Mouse (Mus musculus) limb, embryonic 14.5 days (tissue): Measurements from ENCODE around the gene St6galnac5. TPM values are rescaled to one million over a fixed set of nuclear protein-coding genes. Genes with fewer than 3 reads are reported as not detected.
A peak's percentile ranks its signal among the peaks of the same experiment; 100 is the strongest.

ENCODE experiments used
- ATAC-seq: fragments of 200-750 bp; cut with Nextera tagmentation; 2 replicates; pipeline ENCODE4 v1.8.0; 2017; ENCODE audit warnings: low read depth, moderate number of reproducible peaks, moderate TSS enrichment; ENCODE audit not compliant: low FRiP score
- DNase-seq: peaks from one replicate; pipeline ENCODE4 v3.0.0-alpha.2; 2015; ENCODE audit warnings: low spot score
- H3K27ac ChIP-seq: fragments of 300-500 bp; sonication (generic); replicated peaks from 2 replicates; pipeline ENCODE4 v1.5.1; 2014; ENCODE audit warnings: low read depth, mild to moderate bottlenecking, low read length, moderate library complexity, mixed read lengths
- H3K27me3 ChIP-seq: fragments of 300-500 bp; sonication (generic); 2 replicates; pipeline ENCODE4 v1.6.1; 2014; ENCODE audit warnings: low read length, mixed read lengths; ENCODE audit not compliant: control insufficient read depth, insufficient read depth
- H3K36me3 ChIP-seq: fragments of 300-500 bp; sonication (generic); 2 replicates; pipeline ENCODE4 v1.6.1; 2014; ENCODE audit warnings: mild to moderate bottlenecking, low read length, moderate library complexity, mixed read lengths; ENCODE audit not compliant: control insufficient read depth, insufficient read depth
- H3K4me1 ChIP-seq: fragments of 300-500 bp; sonication (generic); 2 replicates; pipeline ENCODE4 v1.6.1; 2014; ENCODE audit warnings: antibody characterized with exemption, low read length, mixed read lengths; ENCODE audit not compliant: control insufficient read depth, insufficient read depth
- H3K4me2 ChIP-seq: fragments of 300-500 bp; sonication (generic); replicated peaks from 2 replicates; pipeline ENCODE4 v1.6.1; 2014; ENCODE audit warnings: low read depth, mild to moderate bottlenecking, low read length, moderate library complexity; ENCODE audit not compliant: severe bottlenecking
- H3K4me3 ChIP-seq: fragments of 300-500 bp; sonication (generic); replicated peaks from 2 replicates; pipeline ENCODE4 v1.5.1; 2014; ENCODE audit warnings: low read length
- H3K9ac ChIP-seq: fragments of 300-500 bp; sonication (generic); 2 replicates; pipeline ENCODE4 v1.6.1; 2014; ENCODE audit warnings: mild to moderate bottlenecking, low read depth, low read length, moderate library complexity; ENCODE audit not compliant: severe bottlenecking
- H3K9me3 ChIP-seq: fragments of 300-500 bp; sonication (generic); 2 replicates; pipeline ENCODE4 v1.6.1; 2016; ENCODE audit warnings: low read length; ENCODE audit not compliant: control insufficient read depth
- POLR2A ChIP-seq: fragments of 200-500 bp; IDR thresholded peaks from 2 replicates; pipeline ENCODE4 v1.8.0; 2012; ENCODE audit warnings: inconsistent platforms, mild to moderate bottlenecking, moderate library complexity, borderline replicate concordance; ENCODE audit not compliant: insufficient read depth, insufficient read length; ENCODE audit errors: extremely low read depth
- whole genome bisulfite sequencing: fragments of 180-500 bp; shearing (Covaris S2); extraction: QIAGEN DNeasy Blood & Tissue Kit; methylation state at CpG from one replicate; pipeline ENCODE4 v1.1.7; 2014; 5-methylcytosine and 5-hydroxymethylcytosine counted together
- polyA plus RNA-seq, 2 experiments: library from polyadenylated mRNA; depleted of rRNA in 1 of 2; stranded (reverse) in 1 of 2; unstranded in 1 of 2; fragments of >200 nt; fragmentation: Nextera tagmentation in 1 of 2; extraction: Ambion mirVana in 1 of 2; gene quantifications; 2 replicates each; pipeline versions ENCODE4 v1.2.1 to v1.2.3; 2012 to 2014

St6galnac5 gene
- polyA plus RNA-seq, 2 experiments = 1.2 TPM

GRCm38 (mm10) chr3:152831974-152832373, 150.1 kb downstream of the St6galnac5 start:
- no peak for TF ChIP-seq POLR2A
- WGBS = 79% methylated on average over 9 of the region's 9 CpGs
- no peak overlapping the region for H3K9ac ChIP-seq
- no peaks in the 10 kb centered on the region for H3K9me3 ChIP-seq
- H3K27me3 ChIP-seq = no peaks in the 10 kb centered on the region
- H3K4me3 ChIP-seq = no peak overlapping the region
- H3K4me1 ChIP-seq = no peaks in the 10 kb centered on the region
- no peak overlapping the region for H3K4me2 ChIP-seq
- H3K36me3 ChIP-seq = no peaks in the 10 kb centered on the region
- DNase-seq (no peak), ATAC-seq (no peak)
- H3K27ac ChIP-seq = no peak overlapping the region

GRCm38 (mm10) chr3:152831377-152831776, 150.7 kb downstream of the St6galnac5 start:
- 52% methylated on average over 3 of the region's 3 CpGs for WGBS
- TF ChIP-seq POLR2A = no peak

DNA sequence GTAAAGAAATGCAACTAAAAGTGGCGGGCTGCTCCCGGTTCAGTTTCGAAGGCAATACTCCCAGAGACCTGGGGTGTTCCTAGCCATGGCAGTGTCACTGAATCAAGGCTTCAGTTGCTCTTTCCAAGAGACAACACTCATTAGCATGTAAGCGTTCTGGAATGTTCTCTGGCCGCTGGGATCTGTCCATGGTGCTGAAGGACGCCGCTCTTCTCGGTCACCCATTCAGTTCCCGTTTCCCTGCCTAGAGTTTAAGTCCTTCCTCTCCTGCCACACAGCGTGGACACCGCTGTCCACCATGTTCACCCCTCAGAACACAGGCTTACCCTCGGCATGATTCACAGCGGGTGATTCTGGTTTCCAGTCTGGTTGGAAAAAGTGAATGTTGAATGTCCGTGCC, 160.8 kb downstream of the St6galnac5 start:
- Histone ChIP-seq H3K27me3 (no peaks in the 10 kb centered on the region), H3K27ac (no peak overlapping the region), H3K9ac (no peak overlapping the region), H3K4me1 (no peaks in the 10 kb centered on the region), H3K36me3 (no peaks in the 10 kb centered on the region), H3K9me3 (no peaks in the 10 kb centered on the region), H3K4me2 (no peak overlapping the region), H3K4me3 (no peak overlapping the region)
- no peak for TF ChIP-seq POLR2A
- ATAC-seq (peak; percentile 55; the same call in 1 of the 2 replicates), DNase-seq (peak; percentile 92)
- WGBS = 60% methylated on average over 14 of the region's 14 CpGs

More at GRCm38 (mm10) chr3:152831377-152831776, 150.7 kb downstream of the St6galnac5 start:
- H3K9me3 ChIP-seq = no peaks in the 10 kb centered on the region
- no peaks in the 10 kb centered on the region for H3K27me3 ChIP-seq
- no peak overlapping the region for H3K4me3 ChIP-seq
- no peak overlapping the region for H3K9ac ChIP-seq
- H3K4me1 ChIP-seq = no peaks in the 10 kb centered on the region
- no peak overlapping the region for H3K27ac ChIP-seq
- no peaks in the 10 kb centered on the region for H3K36me3 ChIP-seq
- no peak for ATAC-seq
- no peak overlapping the region for H3K4me2 ChIP-seq
- peak; percentile 58 for DNase-seq

DNA sequence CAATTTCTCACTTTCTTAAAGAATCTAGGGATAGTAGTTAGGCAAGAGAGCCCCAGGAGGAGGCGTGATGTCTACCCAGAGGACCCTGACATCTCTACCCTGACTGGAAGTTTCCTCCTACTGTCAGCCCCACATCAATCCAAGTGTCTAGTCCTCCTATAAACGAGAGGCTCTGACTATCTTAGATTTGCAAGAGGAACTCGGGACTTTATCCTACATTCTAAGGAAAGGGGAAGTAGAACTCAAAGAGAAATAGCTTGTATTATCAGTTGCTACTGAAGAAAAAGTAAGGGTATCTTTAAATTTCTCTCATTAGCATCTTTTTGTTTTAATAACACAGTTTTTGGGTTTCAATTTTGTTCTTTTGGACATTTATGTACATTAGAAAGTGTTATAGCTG, 161.6 kb downstream of the St6galnac5 start:
- DNase-seq (no peak), ATAC-seq (no peak)
- WGBS = 80% methylated on average over 3 of the region's 3 CpGs
- Histone ChIP-seq H3K9ac (no peak overlapping the region), H3K27me3 (no peaks in the 10 kb centered on the region), H3K9me3 (no peaks in the 10 kb centered on the region), H3K36me3 (no peaks in the 10 kb centered on the region), H3K4me3 (no peak overlapping the region), H3K27ac (no peak overlapping the region), H3K4me2 (no peak overlapping the region), H3K4me1 (no peaks in the 10 kb centered on the region)
- no peak for TF ChIP-seq POLR2A

DNA sequence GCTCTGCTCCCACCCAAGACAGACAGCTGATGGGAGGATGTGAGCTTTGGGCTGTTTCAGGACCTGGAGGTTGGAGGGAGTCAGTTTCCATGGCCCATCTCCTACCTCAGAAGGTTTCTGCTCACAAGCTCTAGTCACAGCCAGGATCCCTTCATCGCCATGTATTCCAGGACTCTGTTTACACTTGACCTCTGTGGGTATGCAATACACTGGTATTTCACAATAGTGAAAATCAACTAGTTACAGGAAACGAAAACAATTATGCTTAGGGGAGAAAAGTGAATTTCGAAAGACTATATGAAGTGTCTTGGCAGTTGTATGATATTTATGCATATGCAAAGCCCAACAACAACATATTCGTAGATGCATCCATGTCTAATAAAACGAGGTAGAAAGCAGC, 166.9 kb downstream of the St6galnac5 start:
- Histone ChIP-seq H3K4me1 (no peaks in the 10 kb centered on the region), H3K9me3 (no peaks in the 10 kb centered on the region), H3K4me2 (no peak overlapping the region), H3K27me3 (no peaks in the 10 kb centered on the region), H3K9ac (no peak overlapping the region), H3K27ac (no peak overlapping the region), H3K36me3 (no peaks in the 10 kb centered on the region), H3K4me3 (no peak overlapping the region)
- ATAC-seq = no peak
- TF ChIP-seq POLR2A = no peak
- WGBS = 88% methylated on average over 5 of the region's 5 CpGs
- no peak for DNase-seq

- DNase-seq = peak; percentile 9
- no peaks in the 10 kb centered on the region for H3K36me3 ChIP-seq
- no peak for ATAC-seq
- TF ChIP-seq POLR2A = no peak
- H3K4me3 ChIP-seq = no peak overlapping the region
- no peak overlapping the region for H3K9ac ChIP-seq
- no peaks in the 10 kb centered on the region for H3K9me3 ChIP-seq
- no peaks in the 10 kb centered on the region for H3K27me3 ChIP-seq
- H3K27ac ChIP-seq = no peak overlapping the region
- WGBS = 54% methylated on average over 4 of the region's 4 CpGs
- no peak overlapping the region for H3K4me2 ChIP-seq
- no peaks in the 10 kb centered on the region for H3K4me1 ChIP-seq
These were observed 168.1 kb downstream of the St6galnac5 start for GRCm38 (mm10) chr3:152813905-152814304.
